Mouse (Mus musculus): ENCODE measurements around the gene Zrsr2. TPM values are rescaled to one million over a fixed set of nuclear protein-coding genes. Genes with fewer than 3 reads are reported as not detected.

Gene Zrsr2
- 10.3 and 12.7 TPM in 2 replicates for polyA plus RNA-seq (2012; rRNA removed)

GRCm38 (mm10) chrX:163958467-163958875, at the start of gene Zrsr2:
Gene Zrsr2 (minus strand): TSS chrX:163958661.

GRCm38 (mm10) chrX:163908337-163909250, 49.9 kb downstream of the Zrsr2 start, which contains the start of gene Ap1s2:
Gene Ap1s2 (plus strand): TSS chrX:163909017.

Other genes starting within 250 kb of the Zrsr2 start
- gene Rnf138rt1, start 197.3 kb downstream of the Zrsr2 start, polyA plus RNA-seq (2012; rRNA removed), result 0.35 and 0.41 TPM in 2 replicates
- gene Ap1s2, start 49.6 kb downstream of the Zrsr2 start, polyA plus RNA-seq (2012; rRNA removed), result 1.9 and 4.6 TPM in 2 replicates
- 4.5 and 4.9 TPM in 2 replicates for gene Car5b, start 69.3 kb upstream of the Zrsr2 start, polyA plus RNA-seq (2012; rRNA removed)
- 14.0 and 15.9 TPM in 2 replicates for gene Siah1b, start 117.8 kb upstream of the Zrsr2 start, polyA plus RNA-seq (2012; rRNA removed)
- gene Cltrn, start 130.2 kb upstream of the Zrsr2 start, polyA plus RNA-seq (2012; rRNA removed), result not detected in 2 replicates
- 0.31 and 0.58 TPM in 2 replicates for gene Ace2, start 180.7 kb upstream of the Zrsr2 start, polyA plus RNA-seq (2012; rRNA removed)

Data from ovary, adult 2 months (tissue).